Mouse (Mus musculus) frontal cortex, postnatal 14 days (tissue): ENCODE results near the gene Rpain.

Experiments used
- DNase-seq, 2 experiments: peaks; one replicate each; pipeline ENCODE4 v3.0.0; 2022; ENCODE audit warnings: low spot score in 2 of 2

The Rpain gene

DNA sequence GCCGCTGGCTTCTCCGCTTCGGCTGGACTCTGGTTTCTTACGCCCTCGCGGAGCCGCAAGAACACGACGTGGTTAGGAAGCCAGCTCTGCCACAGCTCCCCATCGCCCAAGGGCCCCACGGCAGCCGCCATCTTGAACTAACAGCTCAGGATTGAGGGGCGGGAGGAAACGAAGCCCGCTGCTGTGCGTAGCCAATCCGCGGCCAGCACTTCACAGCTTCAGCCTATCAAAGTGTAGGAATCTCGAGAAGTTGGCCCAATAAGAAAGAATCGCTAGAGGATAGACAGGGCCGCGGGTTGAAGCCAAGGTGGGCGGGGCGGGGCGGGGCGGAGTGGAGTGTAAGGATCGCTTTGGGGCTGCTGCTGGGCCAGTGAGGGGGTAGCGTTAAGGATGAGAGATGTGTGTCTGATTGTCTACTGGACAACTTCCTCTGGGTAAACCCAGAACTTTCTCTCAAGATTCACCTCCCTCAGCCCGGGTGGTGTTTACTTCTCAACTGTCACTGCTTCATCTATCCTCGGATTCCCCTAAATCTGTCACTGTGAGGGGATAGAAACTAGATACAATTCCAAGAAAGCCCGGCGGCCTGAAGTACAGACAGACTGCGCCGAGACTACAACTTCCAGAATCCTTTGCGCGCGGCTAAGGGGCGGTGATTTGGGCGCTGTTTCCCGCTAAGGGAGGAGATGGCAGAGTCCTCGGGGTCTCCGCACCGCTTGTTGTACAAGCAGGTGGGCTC lies at the start of gene Rpain, which contains the start of gene Nup88:
TSS of gene Rpain (plus strand) at position 393 of the 739 bp plus-strand sequence.
TSS of gene Nup88 (minus strand) at position 153 of the 739 bp plus-strand sequence.
- DNase-seq: peak; percentile 90 to 93

DNA sequence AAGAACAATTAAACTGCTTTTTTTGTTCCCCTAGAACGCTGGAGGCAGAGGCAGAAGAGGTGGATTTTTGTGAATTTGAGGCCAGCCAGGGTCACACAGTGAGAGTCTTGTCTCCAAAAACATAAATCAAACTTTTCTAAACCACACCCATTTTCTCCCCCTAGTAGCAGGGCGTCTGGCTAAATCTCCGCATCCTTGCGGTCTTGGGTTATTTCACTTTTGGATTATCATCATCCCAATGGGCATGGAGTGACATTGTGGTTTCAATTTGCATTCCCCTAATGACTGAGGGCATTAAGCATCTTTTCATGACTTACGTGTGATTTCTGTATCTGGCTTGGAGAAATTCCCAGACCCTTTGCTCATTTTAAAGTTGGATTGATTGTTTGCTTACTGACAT lies 38.6 kb upstream of the Rpain start:
- no peak for DNase-seq

DNA sequence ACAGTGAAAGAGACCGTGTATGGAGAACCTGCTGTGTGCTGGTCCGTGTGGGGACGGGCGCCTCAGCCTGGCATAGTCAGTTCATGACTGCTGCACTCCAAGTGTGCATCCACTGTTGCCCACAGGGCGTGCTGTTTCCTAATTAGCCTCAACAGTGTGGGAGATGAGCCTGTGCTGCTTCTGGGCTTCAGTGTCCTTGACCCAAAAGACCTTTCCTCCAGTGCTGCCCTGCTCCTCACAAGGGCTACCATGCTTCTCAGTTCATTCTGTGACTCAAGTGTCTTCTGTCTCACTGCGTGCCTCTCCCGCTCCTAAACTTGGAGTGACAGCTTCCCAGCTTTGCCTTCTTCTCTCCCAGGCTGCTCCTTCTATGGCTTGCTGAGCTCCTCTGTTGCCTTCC lies 34.7 kb upstream of the Rpain start:
- no peak for DNase-seq

DNA sequence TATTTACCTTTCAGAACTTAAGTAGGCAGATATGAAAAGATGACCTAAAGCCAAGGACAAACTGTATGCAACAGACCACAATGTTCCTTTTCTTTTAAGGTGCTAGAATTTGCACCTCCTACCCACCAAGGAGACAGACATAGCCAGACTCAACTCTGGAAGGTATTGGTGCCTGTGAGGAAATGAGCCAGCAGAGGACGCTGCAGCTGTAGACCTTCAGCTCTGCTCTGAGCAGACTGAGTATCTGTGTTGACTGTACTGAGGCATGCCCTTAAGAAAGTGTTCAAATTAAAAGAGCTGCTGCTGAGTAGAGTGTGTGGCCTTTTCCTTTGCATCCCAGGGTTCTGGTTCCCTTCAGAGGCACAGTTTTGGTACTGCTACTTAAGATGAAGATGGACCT lies 27.4 kb upstream of the Rpain start:
- no peak for DNase-seq

DNA sequence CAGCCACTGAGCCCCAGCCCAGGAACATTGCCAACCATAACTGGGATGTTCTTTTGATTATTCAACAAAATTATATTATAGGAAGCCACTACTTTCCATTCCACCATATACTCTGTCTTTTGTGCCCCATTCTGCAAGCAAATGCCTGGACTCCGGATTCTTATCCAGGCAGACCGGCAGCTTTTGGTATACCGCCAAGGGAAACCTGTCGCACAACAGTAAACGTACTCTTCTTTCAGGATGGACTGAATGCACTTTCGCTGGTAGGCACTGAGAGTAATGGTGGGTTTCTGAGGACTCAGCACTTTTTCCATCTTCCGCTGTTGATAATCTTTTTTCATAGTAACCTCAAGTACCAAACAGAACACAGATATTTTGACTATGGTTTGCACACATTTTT lies 26.4 kb upstream of the Rpain start:
- DNase-seq: no peak

DNA sequence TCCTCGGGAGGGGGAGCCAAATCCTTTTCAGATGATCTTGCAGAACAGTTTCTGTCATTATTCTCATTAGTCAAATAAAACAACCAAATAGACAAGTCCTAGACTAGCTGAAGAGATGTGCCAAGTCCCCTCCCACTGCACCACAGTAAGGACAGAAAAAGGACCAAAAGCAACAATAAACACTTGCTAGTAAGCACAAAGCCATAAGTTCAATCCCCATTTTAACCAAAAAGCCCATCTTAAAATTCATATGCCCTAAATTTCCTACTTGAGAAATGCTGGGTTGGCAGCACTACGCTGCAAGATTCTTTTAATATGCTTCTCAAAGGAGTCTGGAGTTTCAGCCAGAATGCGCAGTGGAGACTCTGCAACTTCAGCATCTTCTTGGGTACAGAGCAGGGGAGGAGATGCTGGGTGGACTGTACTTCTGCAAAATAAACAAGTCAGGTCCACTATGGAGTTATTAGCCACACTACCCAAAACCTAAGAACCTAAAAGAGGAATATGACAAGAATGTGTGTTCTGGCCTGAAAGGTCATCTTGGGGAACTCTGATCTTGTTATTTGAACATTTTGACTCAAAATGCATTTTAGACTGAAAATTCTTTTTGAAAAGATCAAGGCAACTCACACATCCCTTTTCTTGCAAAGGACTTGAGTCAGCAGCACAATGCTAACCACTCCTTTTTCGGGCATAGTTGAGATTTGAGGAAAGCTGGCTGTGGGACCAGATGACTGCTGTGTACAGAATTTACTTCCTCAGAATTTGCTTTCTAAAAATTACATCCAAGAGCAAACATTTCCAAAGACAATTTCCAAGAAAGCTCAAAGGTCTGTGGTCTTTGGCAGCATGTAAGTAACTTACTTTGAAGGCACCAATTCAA lies 24.8 kb upstream of the Rpain start:
- no peak for DNase-seq

DNA sequence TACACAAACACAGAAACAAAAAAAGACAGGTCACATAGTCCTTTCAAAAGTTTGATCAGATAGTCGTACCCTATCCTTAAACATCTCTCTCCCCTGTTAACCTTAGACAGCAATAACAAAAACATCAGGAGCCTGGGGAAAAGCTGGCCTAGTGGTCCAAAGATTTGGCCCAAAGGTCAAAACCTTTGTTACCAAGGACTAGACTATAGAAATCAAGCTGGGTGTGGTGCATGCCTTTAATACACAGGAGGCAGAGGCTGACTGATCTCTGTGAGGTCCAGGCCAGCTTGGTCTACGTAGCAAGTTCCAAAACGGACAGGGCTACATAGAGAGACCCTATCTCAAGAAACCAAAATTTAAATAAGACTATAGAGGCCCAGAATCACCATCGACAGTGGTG lies 15.3 kb upstream of the Rpain start:
- no peak for DNase-seq

DNA sequence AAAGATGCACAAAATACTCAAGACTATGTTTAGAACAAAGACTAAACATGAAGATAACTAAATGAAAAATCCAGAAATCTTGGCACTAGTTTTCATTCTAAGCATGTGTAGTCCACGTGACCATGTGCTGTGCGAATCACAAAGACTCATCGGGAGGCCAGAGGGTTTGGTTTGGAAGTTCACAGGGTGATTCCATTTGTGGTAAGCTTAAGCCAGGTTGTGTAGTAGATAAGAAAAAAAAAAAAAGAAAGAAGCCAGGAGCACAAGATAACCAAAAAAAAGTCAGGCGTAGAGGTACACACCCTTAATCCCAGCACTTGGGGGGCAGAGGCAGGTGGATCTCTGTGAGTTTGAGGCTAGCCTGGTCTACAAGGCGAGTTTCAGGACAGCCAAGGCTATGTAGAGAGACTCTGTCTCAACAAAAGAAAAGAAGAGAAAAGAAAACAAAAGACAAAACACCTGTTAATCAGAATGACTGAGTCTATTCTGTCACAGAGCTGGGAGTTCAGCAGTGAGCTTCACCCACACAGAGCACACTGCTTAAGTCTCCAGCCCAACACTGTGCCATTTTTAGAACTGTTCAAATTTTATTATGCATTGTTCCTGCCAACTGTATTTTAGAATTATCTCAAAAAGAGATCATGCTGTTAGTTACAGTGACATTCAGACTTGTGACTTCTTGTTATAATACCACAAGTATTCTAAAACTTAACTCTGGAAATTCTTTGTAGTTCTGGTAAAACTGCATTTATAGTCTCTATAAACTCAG lies 9.0 kb upstream of the Rpain start:
- DNase-seq: no peak

DNA sequence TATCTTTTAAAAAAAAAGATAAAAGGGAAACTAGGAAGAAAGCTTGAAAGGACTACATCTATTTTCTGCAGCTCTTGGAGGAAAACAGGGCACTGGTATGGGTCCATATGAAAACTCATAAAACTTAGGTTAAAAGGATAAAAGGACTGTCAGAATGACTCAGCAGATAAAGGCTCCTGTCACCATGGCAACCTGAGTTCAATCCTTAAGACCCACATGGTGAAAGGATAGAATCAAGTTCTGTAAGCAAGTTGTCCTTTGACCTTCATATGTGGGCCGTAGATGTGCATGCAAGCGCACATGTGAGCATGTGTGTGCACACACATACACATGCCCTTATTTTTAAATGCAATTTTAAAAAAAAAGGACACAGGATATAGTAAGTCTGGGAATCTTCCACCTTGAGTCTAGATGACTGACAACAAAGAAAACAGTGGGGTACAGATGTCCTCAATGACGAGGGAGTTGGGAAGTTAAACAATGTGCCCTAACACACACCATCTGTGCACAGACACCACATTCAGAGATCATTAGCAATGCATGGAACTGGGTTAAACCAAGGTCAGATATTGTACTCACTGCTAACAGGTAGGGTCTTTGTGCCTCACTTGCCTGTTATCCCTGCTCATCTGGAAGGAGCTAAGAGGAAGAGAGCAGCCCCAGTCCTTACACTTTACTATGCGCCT lies 5.6 kb upstream of the Rpain start:
- no peak for DNase-seq

DNA sequence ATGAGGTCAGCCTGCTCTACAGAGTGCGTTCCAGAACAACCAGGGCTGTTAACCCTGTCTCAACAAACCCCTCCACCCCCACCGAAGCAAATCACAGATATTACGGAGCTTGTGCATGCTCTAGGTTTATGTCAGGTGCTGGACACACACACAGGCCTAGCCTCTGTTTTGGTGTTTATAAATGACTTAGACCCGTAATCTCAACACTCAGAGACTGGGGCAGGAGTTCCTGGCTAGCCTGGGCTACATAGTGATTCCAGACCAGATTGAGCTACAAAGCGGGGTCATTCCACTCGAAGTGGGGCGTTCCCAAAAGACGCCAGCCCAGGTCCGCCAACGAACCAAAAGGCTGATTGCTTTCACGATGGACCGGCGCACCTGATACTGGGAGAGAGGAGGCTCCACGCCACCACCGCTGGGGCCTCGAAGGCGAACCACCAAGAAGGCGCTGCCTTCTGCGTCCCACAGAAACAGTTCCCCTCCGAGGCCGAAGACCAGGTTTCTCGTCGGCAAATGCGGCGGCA lies 680 bp upstream of the Rpain start:
- no peak for DNase-seq

DNA sequence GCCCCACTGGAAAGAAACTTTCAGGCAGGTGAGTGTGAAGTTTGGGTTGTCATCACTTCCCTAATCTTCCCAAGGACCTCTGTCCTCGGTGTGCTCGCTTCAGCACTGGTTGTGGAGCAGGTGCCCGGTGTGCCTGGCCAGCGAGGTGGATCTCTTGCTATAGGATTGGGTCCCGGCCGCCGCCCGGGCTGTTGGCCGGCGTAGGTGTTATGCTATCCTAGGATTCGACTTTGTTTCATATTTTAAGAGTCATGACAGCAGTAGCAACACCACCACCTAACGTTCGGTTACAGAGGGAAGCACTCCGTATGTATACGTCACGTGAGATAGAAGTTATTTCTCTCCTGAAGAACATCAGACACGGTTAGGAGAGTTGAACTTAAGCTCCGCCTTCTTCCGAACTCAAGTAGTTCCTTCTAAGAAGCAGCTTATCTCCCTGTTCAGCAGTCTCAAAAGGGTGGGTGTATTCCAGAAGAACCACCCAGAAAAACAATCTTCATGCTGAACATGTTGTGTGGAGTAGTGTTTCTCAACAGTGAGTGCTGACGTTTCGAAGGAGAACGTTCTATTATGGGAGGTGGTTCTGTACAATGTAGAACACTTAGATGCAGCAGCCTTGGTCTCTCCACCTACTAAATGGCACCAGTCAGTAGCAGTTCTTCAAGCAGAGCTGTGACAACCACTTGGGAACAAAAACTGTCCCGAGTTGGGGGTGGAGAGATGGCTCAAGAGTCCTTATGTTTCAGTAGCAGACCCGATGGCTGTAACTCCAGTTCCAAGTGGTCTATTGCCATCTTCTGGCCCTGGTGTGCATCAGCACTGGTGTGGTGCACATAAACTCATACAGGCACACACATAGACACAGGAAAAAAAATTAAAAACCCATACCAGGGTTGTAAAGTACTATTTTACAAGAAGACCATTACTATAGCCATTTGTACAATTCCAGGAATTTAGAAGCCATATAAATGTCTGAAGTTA lies 837 bp downstream of the Rpain start:
- DNase-seq: no peak

DNA sequence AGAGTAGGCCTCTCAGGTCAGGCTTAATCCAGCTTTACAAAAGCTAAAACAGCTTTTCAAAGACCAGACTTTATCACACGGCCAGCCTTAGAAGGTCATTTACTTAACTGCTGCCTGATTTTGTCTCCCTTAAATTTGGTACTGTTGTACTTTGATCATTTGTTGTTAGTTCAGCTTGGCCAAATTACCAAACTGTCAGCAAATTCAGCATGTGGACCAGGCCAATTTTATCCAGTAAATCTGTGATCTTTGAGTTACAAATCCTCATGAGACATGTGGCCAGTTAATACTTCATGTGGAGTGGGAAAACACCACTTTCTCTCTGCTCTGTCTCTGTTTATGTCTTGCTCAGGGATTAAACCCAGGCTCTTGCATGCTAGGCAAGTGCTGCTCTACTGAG lies 2.6 kb downstream of the Rpain start:
- no peak for DNase-seq

DNA sequence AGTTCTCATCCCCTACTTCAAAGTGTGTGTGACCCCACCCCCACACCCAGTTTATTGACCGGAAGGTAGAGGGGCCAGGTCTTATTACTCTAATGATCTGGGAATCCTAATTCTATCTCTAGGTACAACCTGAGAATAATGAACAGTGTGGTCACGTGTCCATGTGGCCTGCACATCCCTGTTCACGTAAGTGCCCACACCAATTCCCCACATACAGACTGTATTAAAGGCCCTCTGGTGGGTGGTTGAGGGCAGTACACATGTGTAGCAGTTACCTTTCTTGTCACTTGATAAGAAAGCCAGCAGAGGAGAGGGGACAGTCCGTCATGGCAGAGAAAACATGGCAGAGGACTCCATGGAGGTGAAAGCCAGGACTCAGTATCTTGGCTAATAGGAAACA lies 3.9 kb downstream of the Rpain start:
- DNase-seq: no peak

DNA sequence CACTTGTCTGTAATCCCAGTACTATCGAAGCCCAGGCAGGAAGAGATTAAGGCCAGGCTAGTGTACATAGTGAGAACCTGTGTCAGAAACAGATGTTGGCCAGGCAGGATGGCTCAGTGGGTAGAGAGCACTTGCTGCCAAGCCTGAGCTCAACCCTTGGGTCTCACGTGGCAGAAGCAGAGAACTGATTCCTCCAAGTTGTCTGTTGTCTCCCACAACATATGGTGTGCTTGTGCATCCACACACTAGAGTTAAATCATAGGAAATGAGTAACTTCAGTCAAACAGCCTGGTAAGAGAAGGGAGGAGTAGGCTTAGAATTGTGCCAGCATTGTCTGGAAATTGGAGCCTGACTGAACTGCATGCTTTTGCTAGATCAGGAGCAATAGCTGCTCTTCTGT lies 5.2 kb downstream of the Rpain start:
- no peak for DNase-seq

DNA sequence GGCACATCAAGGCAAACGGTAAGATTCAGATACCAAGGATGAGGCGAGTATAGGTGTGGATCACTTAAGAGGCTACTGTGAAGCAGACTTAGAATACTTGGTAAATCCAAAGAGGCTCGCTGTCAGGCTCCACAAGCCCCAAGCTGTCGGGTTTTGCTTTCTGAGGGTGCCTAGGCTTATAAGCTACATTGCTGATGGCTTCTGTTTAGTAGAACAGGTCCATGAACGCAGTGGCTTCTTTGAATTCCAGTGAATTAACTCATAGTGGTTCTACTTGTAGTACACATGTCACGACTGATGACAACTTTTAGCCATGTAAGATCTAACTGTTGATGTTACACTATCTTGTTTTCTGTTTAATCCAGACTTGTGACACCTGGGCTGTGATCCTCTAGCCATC lies 7.3 kb downstream of the Rpain start:
- DNase-seq: no peak

DNA sequence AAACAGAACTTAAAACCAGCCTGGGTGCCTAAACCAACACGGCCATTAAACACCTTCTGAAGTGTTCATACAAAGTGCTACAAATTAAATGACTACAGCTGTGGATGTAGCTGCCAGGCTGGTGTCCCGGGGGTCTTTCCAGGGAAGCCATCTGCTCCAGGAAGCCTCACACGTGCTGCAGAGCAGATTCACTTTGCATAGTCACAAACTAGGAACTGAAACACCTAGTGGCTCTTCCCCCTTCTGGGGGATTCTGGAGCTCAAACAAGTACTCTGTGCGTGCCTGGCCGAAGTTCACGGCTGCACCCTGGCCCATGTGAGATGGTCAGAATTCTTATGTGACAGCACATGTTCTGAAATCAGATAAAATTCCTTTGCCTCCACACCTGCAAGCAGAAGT lies 10.2 kb downstream of the Rpain start:
- DNase-seq: no peak

DNA sequence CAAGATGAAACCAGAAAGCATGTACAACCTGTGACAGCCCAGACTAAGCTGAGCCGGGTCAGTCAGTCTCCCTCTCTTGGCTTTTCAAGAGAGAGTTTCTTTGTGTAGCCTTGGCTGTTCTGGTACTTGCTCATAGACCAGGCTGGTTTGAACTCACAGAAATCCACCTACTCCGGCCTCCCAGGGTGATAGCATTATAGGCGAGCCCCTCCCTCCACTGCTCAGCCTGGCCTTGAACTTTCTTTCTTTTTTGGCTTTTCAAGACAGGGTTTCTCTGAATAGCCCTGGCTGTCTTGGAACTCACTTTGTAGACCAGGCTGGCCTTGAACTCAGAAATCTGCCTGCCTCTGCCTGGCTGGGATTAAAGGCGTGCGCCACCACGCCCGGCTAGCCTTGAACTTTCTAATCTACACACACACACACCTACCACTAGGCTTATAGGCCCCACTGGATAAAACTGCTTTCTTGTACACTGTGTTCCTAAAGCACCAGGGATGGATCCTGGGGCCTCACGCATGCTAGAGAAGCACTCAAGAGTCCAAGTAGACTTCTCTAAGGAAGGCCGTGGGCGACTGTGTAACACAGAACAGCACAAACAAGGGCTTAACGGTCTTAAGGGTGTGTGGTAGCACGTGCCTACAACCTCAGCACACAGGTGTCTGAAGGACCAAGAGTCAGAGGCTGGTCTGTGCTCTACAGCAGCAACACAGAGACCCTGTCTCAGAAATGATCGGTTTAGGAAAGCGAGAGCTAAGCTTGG lies 10.9 kb downstream of the Rpain start:
- no peak for DNase-seq

DNA sequence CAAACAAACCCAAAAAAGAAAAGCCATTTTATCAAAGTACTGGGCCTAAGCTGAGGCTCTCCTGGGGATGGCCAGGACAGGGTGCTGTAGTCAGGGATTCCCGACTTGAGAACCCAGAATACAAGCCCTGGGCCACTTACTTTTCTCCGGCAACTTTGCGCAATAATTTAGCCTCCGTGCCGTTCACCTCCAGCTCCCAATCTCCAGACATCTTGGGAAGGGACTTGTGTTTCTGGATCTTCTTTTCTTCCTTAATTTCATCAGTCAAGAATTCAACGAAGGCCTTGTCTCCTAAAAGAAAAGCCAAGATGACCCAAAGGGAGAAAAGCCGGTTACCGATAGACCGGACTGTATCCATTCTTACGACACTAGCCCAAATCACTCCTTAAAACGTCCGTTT lies 12.0 kb downstream of the Rpain start:
- no peak for DNase-seq

DNA sequence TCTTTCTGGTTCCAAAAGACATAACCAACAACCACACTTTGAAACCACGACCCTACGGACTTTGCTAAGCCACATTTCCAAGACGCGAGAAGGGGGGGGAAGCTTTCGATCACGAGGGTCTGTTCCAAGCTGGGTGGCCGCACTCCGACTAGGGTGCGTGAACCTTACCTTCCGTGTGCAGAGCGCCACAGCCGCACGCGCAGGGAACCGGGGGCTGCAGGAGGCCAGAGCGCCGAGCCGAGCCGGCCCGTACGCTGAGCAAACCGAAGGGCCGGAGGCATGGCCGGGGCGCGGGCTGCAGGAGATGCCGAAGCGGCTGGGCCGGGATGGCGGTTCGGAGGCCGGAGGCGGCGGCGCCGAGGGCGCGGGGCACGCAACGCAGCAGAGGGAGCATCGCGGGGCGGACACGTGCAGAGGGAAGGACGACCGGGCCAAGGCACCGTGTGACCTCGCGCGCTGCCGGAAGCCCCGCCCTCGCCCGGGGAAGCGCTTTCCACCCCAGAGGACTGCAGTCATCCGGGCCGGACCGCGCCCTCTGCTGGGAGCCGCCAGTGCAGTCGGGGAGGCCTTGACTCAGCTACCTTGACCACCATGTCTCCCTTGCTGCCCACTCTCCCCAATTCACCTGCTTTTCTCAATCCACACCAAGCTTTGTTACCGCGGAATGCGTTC lies 12.7 kb downstream of the Rpain start, which contains the start of gene C1qbp:
TSS of gene C1qbp (minus strand) at position 470 of the 672 bp plus-strand sequence.
- peak; percentile 81 to 90 for DNase-seq
